Mouse (Mus musculus): ENCODE measurements around the gene Mkrn1.
"Not testable (repeated sequence)": the region's sequence is repeated elsewhere in the genome, so short reads cannot be mapped to it uniquely, and the experiment has no call there.

Gene Mkrn1

GRCm38 (mm10) chr6:39429007-39429788 lies 8.9 kb upstream of the Mkrn1 start:
- DNase-seq: no peak

GRCm38 (mm10) chr6:39427276-39428003 lies 7.2 kb upstream of the Mkrn1 start:
- DNase-seq: no peak

- DNase-seq: no peak
Measured at GRCm38 (mm10) chr6:39426725-39427124, 6.5 kb upstream of the Mkrn1 start.

GRCm38 (mm10) chr6:39425181-39425580 lies 4.9 kb upstream of the Mkrn1 start:
- no peak for DNase-seq

- no peak for DNase-seq
Measured at GRCm38 (mm10) chr6:39423686-39424085, 3.4 kb upstream of the Mkrn1 start.

GRCm38 (mm10) chr6:39423130-39423551 lies 2.9 kb upstream of the Mkrn1 start:
- no peak for DNase-seq

- no peak for DNase-seq
Measured at GRCm38 (mm10) chr6:39420867-39421266, 605 bp upstream of the Mkrn1 start.

- DNase-seq: no peak
Measured at GRCm38 (mm10) chr6:39419386-39419850, 844 bp downstream of the Mkrn1 start.

- DNase-seq: not testable (repeated sequence)
Measured at GRCm38 (mm10) chr6:39416654-39417053, 3.6 kb downstream of the Mkrn1 start.

GRCm38 (mm10) chr6:39415762-39416161 lies 4.5 kb downstream of the Mkrn1 start:
- peak; percentile 84 for DNase-seq

- no peak for DNase-seq
Measured at GRCm38 (mm10) chr6:39414106-39414505, 6.2 kb downstream of the Mkrn1 start.

GRCm38 (mm10) chr6:39406480-39406879 lies 13.8 kb downstream of the Mkrn1 start:
- DNase-seq: no peak

GRCm38 (mm10) chr6:39403136-39403535 lies 17.1 kb downstream of the Mkrn1 start:
- no peak for DNase-seq

- no peak for DNase-seq
Measured at GRCm38 (mm10) chr6:39400343-39400742, 19.9 kb downstream of the Mkrn1 start.

- no peak for DNase-seq
Measured at GRCm38 (mm10) chr6:39398342-39398741, 21.9 kb downstream of the Mkrn1 start.

GRCm38 (mm10) chr6:39397046-39397445 lies 23.2 kb downstream of the Mkrn1 start:
- DNase-seq: no peak

- no peak for DNase-seq
Measured at GRCm38 (mm10) chr6:39395916-39396315, 24.3 kb downstream of the Mkrn1 start.

GRCm38 (mm10) chr6:39395471-39395870 lies 24.8 kb downstream of the Mkrn1 start:
- no peak for DNase-seq

GRCm38 (mm10) chr6:39389988-39390387 lies 30.3 kb downstream of the Mkrn1 start:
- DNase-seq: no peak

- peak; percentile 49 for DNase-seq
Measured at GRCm38 (mm10) chr6:39381125-39381880, 39.0 kb downstream of the Mkrn1 start, which contains the start of gene Rab19. Gene Rab19, plus strand, starts transcription at chr6:39381175.

- no peak for DNase-seq
Measured at GRCm38 (mm10) chr6:39380276-39380675, 40.0 kb downstream of the Mkrn1 start.

GRCm38 (mm10) chr6:39379749-39380148 lies 40.5 kb downstream of the Mkrn1 start:
- DNase-seq: peak; percentile 81

- DNase-seq: peak; percentile 77
Measured at GRCm38 (mm10) chr6:39379224-39379623, 41.0 kb downstream of the Mkrn1 start.
